Mouse (Mus musculus) testis, postnatal 14 days (tissue): ENCODE results near the gene S100a8.

Source experiments
- DNase-seq: peaks from one replicate; pipeline ENCODE4 v3.0.0; 2021; ENCODE audit warnings: low spot score

The S100a8 gene

GRCm38 (mm10) chr3:90678656-90679055, 9.9 kb downstream of the S100a8 start:
- DNase-seq, result no peak

GRCm38 (mm10) chr3:90683929-90684328, 15.2 kb downstream of the S100a8 start:
- no peak for DNase-seq

GRCm38 (mm10) chr3:90686835-90687234, 18.1 kb downstream of the S100a8 start:
- no peak for DNase-seq

- no peak for DNase-seq
These were observed 24.7 kb downstream of the S100a8 start for GRCm38 (mm10) chr3:90693496-90693895.

- no peak for DNase-seq
These were observed 26.8 kb downstream of the S100a8 start, which contains the start of gene S100a9 for GRCm38 (mm10) chr3:90695613-90696012. Gene S100a9 (minus strand): TSS chr3:90695721.

GRCm38 (mm10) chr3:90702244-90702643, 33.5 kb downstream of the S100a8 start:
- no peak for DNase-seq

GRCm38 (mm10) chr3:90708523-90709202, 39.9 kb downstream of the S100a8 start:
- no peak for DNase-seq

- DNase-seq, result peak; percentile 85
These were observed 41.0 kb downstream of the S100a8 start for GRCm38 (mm10) chr3:90709591-90710460.
